Mouse (Mus musculus) embryo, embryonic 11 days (tissue): ENCODE measurements around the gene 4930455H04Rik.

Experiments used
- DNase-seq: peaks from one replicate; pipeline ENCODE4 v3.0.0-alpha.2; 2015

Gene 4930455H04Rik

GRCm38 (mm10) chr3:116967967-116968366 lies at the start of gene 4930455H04Rik:
Gene 4930455H04Rik (plus strand): TSS chr3:116968267.
- DNase-seq = no peak

GRCm38 (mm10) chr3:116921535-116921934 lies 46.5 kb upstream of the 4930455H04Rik start:
- no peak for DNase-seq

- DNase-seq = no peak
Observed at GRCm38 (mm10) chr3:116923042-116923441, 45.0 kb upstream of the 4930455H04Rik start.

- peak; percentile 7 for DNase-seq
Observed at GRCm38 (mm10) chr3:116928994-116929393, 39.1 kb upstream of the 4930455H04Rik start.

GRCm38 (mm10) chr3:116933158-116933557 lies 34.9 kb upstream of the 4930455H04Rik start:
- no peak for DNase-seq

- DNase-seq = no peak
Observed at GRCm38 (mm10) chr3:116936934-116937691, 31.0 kb upstream of the 4930455H04Rik start.

- DNase-seq = no peak
Observed at GRCm38 (mm10) chr3:116940804-116941558, 27.1 kb upstream of the 4930455H04Rik start.

GRCm38 (mm10) chr3:116941559-116942117 lies 26.4 kb upstream of the 4930455H04Rik start:
- DNase-seq = no peak

- no peak for DNase-seq
Observed at GRCm38 (mm10) chr3:116942751-116943150, 25.3 kb upstream of the 4930455H04Rik start.

- no peak for DNase-seq
Observed at GRCm38 (mm10) chr3:116943422-116943821, 24.6 kb upstream of the 4930455H04Rik start.

- DNase-seq = no peak
Observed at GRCm38 (mm10) chr3:116946476-116946875, 21.6 kb upstream of the 4930455H04Rik start.

- no peak for DNase-seq
Observed at GRCm38 (mm10) chr3:116950665-116951115, 17.4 kb upstream of the 4930455H04Rik start.

GRCm38 (mm10) chr3:116951489-116951888 lies 16.6 kb upstream of the 4930455H04Rik start:
- DNase-seq = no peak

GRCm38 (mm10) chr3:116952242-116952899 lies 15.7 kb upstream of the 4930455H04Rik start:
- DNase-seq = no peak

- DNase-seq = no peak
Observed at GRCm38 (mm10) chr3:116953366-116953765, 14.7 kb upstream of the 4930455H04Rik start.

GRCm38 (mm10) chr3:116955061-116955460 lies 13.0 kb upstream of the 4930455H04Rik start:
- no peak for DNase-seq

GRCm38 (mm10) chr3:116960414-116960813 lies 7.7 kb upstream of the 4930455H04Rik start:
- no peak for DNase-seq

GRCm38 (mm10) chr3:116961354-116962142 lies 6.5 kb upstream of the 4930455H04Rik start:
- DNase-seq = peak; percentile 21

GRCm38 (mm10) chr3:116963213-116963612 lies 4.9 kb upstream of the 4930455H04Rik start:
- DNase-seq = no peak

GRCm38 (mm10) chr3:116964426-116964825 lies 3.6 kb upstream of the 4930455H04Rik start:
- DNase-seq = no peak

- DNase-seq = peak; percentile 62
Observed at GRCm38 (mm10) chr3:116966225-116966624, 1.8 kb upstream of the 4930455H04Rik start.

- no peak for DNase-seq
Observed at GRCm38 (mm10) chr3:116966800-116967199, 1.3 kb upstream of the 4930455H04Rik start.
